Mouse (Mus musculus) T-helper 2 cell (primary cell): ENCODE data around the gene Dusp10.

Source experiments
- in situ Hi-C: fragments of 300-600 bp; cut with MboI, MseI; formaldehyde crosslinking; loops from one replicate; pipeline ENCODE4 v1.15.1; 2025; ENCODE audit warnings: high pct_unique_total_duplicates

Dusp10 gene

GRCm38 (mm10) chr1:184030070-184030802 is 17.1 kb downstream of the Dusp10 start:
- in situ Hi-C loops: no loop called here

GRCm38 (mm10) chr1:184032682-184033389 is 19.7 kb downstream of the Dusp10 start:
- in situ Hi-C loops: no loop called here

GRCm38 (mm10) chr1:184033390-184034010 is 20.4 kb downstream of the Dusp10 start:
- in situ Hi-C loops: no loop called here

GRCm38 (mm10) chr1:184034011-184034557 is 21.0 kb downstream of the Dusp10 start, which contains the start of gene 1700056E22Rik:
TSS of gene 1700056E22Rik (minus strand) at chr1:184034301.
- in situ Hi-C loops: no loop called here

- in situ Hi-C loops: no loop called here
Observed at GRCm38 (mm10) chr1:184034741-184035181, 21.7 kb downstream of the Dusp10 start.

- in situ Hi-C loops: no loop called here
Observed at GRCm38 (mm10) chr1:184035346-184035903, 22.3 kb downstream of the Dusp10 start.

GRCm38 (mm10) chr1:184037802-184038201 is 24.7 kb downstream of the Dusp10 start:
- in situ Hi-C loops: no loop called here

- in situ Hi-C loops: no loop called here
Observed at GRCm38 (mm10) chr1:184039301-184039700, 26.2 kb downstream of the Dusp10 start.

GRCm38 (mm10) chr1:184040181-184040580 is 27.1 kb downstream of the Dusp10 start:
- in situ Hi-C loops: no loop called here

- in situ Hi-C loops: no loop called here
Observed at GRCm38 (mm10) chr1:184040906-184041305, 27.8 kb downstream of the Dusp10 start.

- in situ Hi-C loops: no loop called here
Observed at GRCm38 (mm10) chr1:184041778-184042573, 28.9 kb downstream of the Dusp10 start.

- in situ Hi-C loops: no loop called here
Observed at GRCm38 (mm10) chr1:184042745-184043144, 29.6 kb downstream of the Dusp10 start.

- in situ Hi-C loops: no loop called here
Observed at GRCm38 (mm10) chr1:184043391-184043790, 30.3 kb downstream of the Dusp10 start.

- in situ Hi-C loops: no loop called here
Observed at GRCm38 (mm10) chr1:184046070-184046677, 33.1 kb downstream of the Dusp10 start.

- in situ Hi-C loops: no loop called here
Observed at GRCm38 (mm10) chr1:184047818-184048217, 34.7 kb downstream of the Dusp10 start.

GRCm38 (mm10) chr1:184048675-184049418 is 35.7 kb downstream of the Dusp10 start:
- in situ Hi-C loops: no loop called here

GRCm38 (mm10) chr1:184051286-184051685 is 38.2 kb downstream of the Dusp10 start:
- in situ Hi-C loops: no loop called here

- in situ Hi-C loops: no loop called here
Observed at GRCm38 (mm10) chr1:184051824-184052223, 38.7 kb downstream of the Dusp10 start.

GRCm38 (mm10) chr1:184052331-184052730 is 39.2 kb downstream of the Dusp10 start:
- in situ Hi-C loops: no loop called here

- in situ Hi-C loops: no loop called here
Observed at GRCm38 (mm10) chr1:184053141-184053540, 40.0 kb downstream of the Dusp10 start.
